Mouse (Mus musculus) left cerebral cortex, adult 2 months (tissue): ENCODE results near the gene Cpm. TPM values are rescaled to one million over a fixed set of nuclear protein-coding genes. Genes with fewer than 3 reads are reported as not detected.

Experiments
- DNase-seq, 2 experiments: peaks; one replicate each; pipeline ENCODE4 v3.0.0; 2021 to 2022; ENCODE audit warnings: low spot score in 2 of 2, mixed read lengths in 1 of 2; ENCODE audit errors: extremely low spot score in 1 of 2
- H3K27ac ChIP-seq: fragments of 200-600 bp; 2 replicates; pipeline ENCODE4 v1.8.1; 2022
- H3K4me3 ChIP-seq: fragments of 200-600 bp; 2 replicates; pipeline ENCODE4 v1.8.1; 2022
- CTCF ChIP-seq: fragments of 200-600 bp; IDR thresholded peaks from 2 replicates; pipeline ENCODE4 v1.8.1; 2022; ENCODE audit warnings: antibody characterized with exemption, mild to moderate bottlenecking, moderate library complexity
- intact Hi-C: fragments of 180-260 bp; cut with DNase I; formaldehyde crosslinking; loops from one replicate; pipeline ENCODE4 v1.15.1; 2025
- total RNA-seq, 2 experiments: library from RNA; stranded (reverse); gene quantifications; 2 replicates each; pipeline ENCODE4 v1.2.3; 2021

Cpm gene
- total RNA-seq, 2 experiments from 2014 or later: 5.2 to 5.3 TPM

GRCm38 (mm10) chr10:117681543-117681942 lies 52.2 kb downstream of the Cpm start:
- intact Hi-C loops: no loop called here
- DNase-seq: no peak
- Histone ChIP-seq H3K27ac (no peak overlapping the region), H3K4me3 (no peak overlapping the region)
- TF ChIP-seq CTCF: no peak

GRCm38 (mm10) chr10:117681999-117682857 lies 52.9 kb downstream of the Cpm start:
- peak; percentile 65 for TF ChIP-seq CTCF
- intact Hi-C loops: no loop called here
- DNase-seq: peak in 1 of 2 experiments; percentile 36
- no peak overlapping the region for H3K4me3 ChIP-seq
- no peak overlapping the region for H3K27ac ChIP-seq

- TF ChIP-seq CTCF: no peak
- Histone ChIP-seq H3K4me3 (no peak overlapping the region), H3K27ac (no peak overlapping the region)
- intact Hi-C loops: no loop called here
- DNase-seq: no peak
These were observed 53.8 kb downstream of the Cpm start for GRCm38 (mm10) chr10:117682858-117683733.

GRCm38 (mm10) chr10:117683734-117684037 lies 54.4 kb downstream of the Cpm start:
- no peak overlapping the region for H3K4me3 ChIP-seq
- TF ChIP-seq CTCF: no peak
- no peak overlapping the region for H3K27ac ChIP-seq
- intact Hi-C loops: no loop called here
- DNase-seq: no peak

- TF ChIP-seq CTCF: no peak
- no peak for DNase-seq
- intact Hi-C loops: no loop called here
- no peak overlapping the region for H3K27ac ChIP-seq
- no peak overlapping the region for H3K4me3 ChIP-seq
These were observed 55.2 kb downstream of the Cpm start for GRCm38 (mm10) chr10:117684298-117685170.

- no peak for DNase-seq
- intact Hi-C loops: no loop called here
- TF ChIP-seq CTCF: no peak
These were observed 56.0 kb downstream of the Cpm start for GRCm38 (mm10) chr10:117685171-117685848.

GRCm38 (mm10) chr10:117685849-117686591 lies 56.7 kb downstream of the Cpm start:
- TF ChIP-seq CTCF: no peak
- no peak overlapping the region for H3K4me3 ChIP-seq
- intact Hi-C loops: no loop called here
- no peak for DNase-seq
- no peak overlapping the region for H3K27ac ChIP-seq

More at GRCm38 (mm10) chr10:117685171-117685848, 56.0 kb downstream of the Cpm start:
- Histone ChIP-seq H3K4me3 (no peak overlapping the region), H3K27ac (no peak overlapping the region)

GRCm38 (mm10) chr10:117687018-117687417 lies 57.7 kb downstream of the Cpm start:
- TF ChIP-seq CTCF: no peak
- DNase-seq: no peak
- H3K27ac ChIP-seq: no peak overlapping the region
- intact Hi-C loops: no loop called here
- H3K4me3 ChIP-seq: no peak overlapping the region

GRCm38 (mm10) chr10:117687577-117687976 lies 58.3 kb downstream of the Cpm start:
- TF ChIP-seq CTCF: no peak
- no peak for DNase-seq
- intact Hi-C loops: no loop called here
- no peak overlapping the region for H3K27ac ChIP-seq
- no peak overlapping the region for H3K4me3 ChIP-seq
